Mouse (Mus musculus): Measurements from ENCODE around the gene Nploc4. TPM values are rescaled to one million over a fixed set of nuclear protein-coding genes. Genes with fewer than 3 reads are reported as not detected.

Nploc4 gene
- total RNA-seq, 2 experiments from 2014 or later = 63.8 to 66.2 TPM

GRCm38 (mm10) chr11:120344310-120344920 is 93.1 kb downstream of the Nploc4 start:
- intact Hi-C loops (cut with DNase I) = no loop called here
- no peak for DNase-seq

- no peak for DNase-seq
- intact Hi-C loops (cut with DNase I) = no loop called here
These were observed 93.8 kb downstream of the Nploc4 start for GRCm38 (mm10) chr11:120343519-120344309.

GRCm38 (mm10) chr11:120342656-120343160 is 94.8 kb downstream of the Nploc4 start:
- intact Hi-C loops (cut with DNase I) = no loop called here
- DNase-seq = no peak

- intact Hi-C loops (cut with DNase I) = no loop called here
- DNase-seq = no peak
These were observed 95.8 kb downstream of the Nploc4 start for GRCm38 (mm10) chr11:120341661-120342060.

- DNase-seq = no peak
- intact Hi-C loops (cut with DNase I) = no loop called here
These were observed 97.5 kb downstream of the Nploc4 start for GRCm38 (mm10) chr11:120339978-120340513.

GRCm38 (mm10) chr11:120338786-120339185 is 98.7 kb downstream of the Nploc4 start:
- intact Hi-C loops (cut with DNase I) = no loop called here

GRCm38 (mm10) chr11:120337447-120337846 is 100.1 kb downstream of the Nploc4 start:
- DNase-seq = no peak
- intact Hi-C loops (cut with DNase I) = no loop called here

More at GRCm38 (mm10) chr11:120338786-120339185, 98.7 kb downstream of the Nploc4 start:
- DNase-seq = no peak

GRCm38 (mm10) chr11:120335431-120336021 is 102.0 kb downstream of the Nploc4 start:
- peak; percentile 60 for DNase-seq
- intact Hi-C loops (cut with DNase I) = no loop called here

Small RNA genes lying within 50 kb of the gene (microRNA-seq; reads per million reads assigned to microRNA genes)
- gene Gm23419 (not detected), gene Mir6935 (9.9 reads per million, percentile 26 among the genes with 10 or more reads in this experiment)

Other genes with a start within 250 kb of the Nploc4 start
- 10 to 100 TPM; 36.5 to 39.5 TPM for gene Bahcc1, start 204.8 kb downstream of the Nploc4 start, total RNA-seq (2021)
- gene Actg1, start 89.2 kb downstream of the Nploc4 start, total RNA-seq (2021) = 1,000 to 10,000 TPM; 3,514 to 3,537 TPM
- under 1 TPM; 0.42 to 0.44 TPM for gene Fscn2, start 76.2 kb downstream of the Nploc4 start, total RNA-seq (2021)
- gene Faap100, start 58.9 kb downstream of the Nploc4 start, total RNA-seq (2021) = 100 to 1,000 TPM in 1 of 2 experiments, 10 to 100 TPM in 1; 94.5 to 100 TPM
- 10 to 100 TPM in 1 of 2 experiments, under 1 TPM in 1; 0.77 to 13.3 TPM for gene Tspan10, start 4.9 kb upstream of the Nploc4 start, total RNA-seq (2021)
- gene Pde6g, start 15.8 kb upstream of the Nploc4 start, total RNA-seq (2021) = under 1 TPM; 0.22 to 0.32 TPM
- 1 to 10 TPM; 7.9 to 9.6 TPM for gene Oxld1, start 20.4 kb upstream of the Nploc4 start, total RNA-seq (2021)
- gene Ccdc137, start 20.4 kb upstream of the Nploc4 start, total RNA-seq (2021) = 10 to 100 TPM; 21.2 to 24.6 TPM
- gene Arl16, start 29.9 kb upstream of the Nploc4 start, total RNA-seq (2021) = 10 to 100 TPM; 43.9 to 46.0 TPM
- 10 to 100 TPM; 74.4 to 74.5 TPM for gene Mrpl12, start 46.9 kb upstream of the Nploc4 start, total RNA-seq (2021)
- gene Slc25a10, start 54.1 kb upstream of the Nploc4 start, total RNA-seq (2021) = 10 to 100 TPM; 27.2 to 27.6 TPM
- gene Gcgr, start 93.0 kb upstream of the Nploc4 start, total RNA-seq (2021) = under 1 TPM in 1 of 2 experiments, not detected in 1; 0.18 TPM
- 100 to 1,000 TPM; 105 to 113 TPM for gene Mcrip1, start 112.0 kb upstream of the Nploc4 start, total RNA-seq (2021)
- gene Ppp1r27, start 113.4 kb upstream of the Nploc4 start, total RNA-seq (2021) = not detected
- gene P4hb, start 135.5 kb upstream of the Nploc4 start, total RNA-seq (2021) = 100 to 1,000 TPM; 187 to 203 TPM
- gene Arhgdia, start 143.9 kb upstream of the Nploc4 start, total RNA-seq (2021) = 100 to 1,000 TPM; 351 to 368 TPM
- gene Alyref, start 160.7 kb upstream of the Nploc4 start, total RNA-seq (2021) = 100 to 1,000 TPM; 111 to 113 TPM
- gene Anapc11, start 160.7 kb upstream of the Nploc4 start, total RNA-seq (2021) = 100 to 1,000 TPM; 113 to 115 TPM
- 1 to 10 TPM in 1 of 2 experiments, not detected in 1; 1.4 TPM for gene Npb, start 170.8 kb upstream of the Nploc4 start, total RNA-seq (2021)
- 100 to 1,000 TPM; 144 to 168 TPM for gene Pcyt2, start 180.2 kb upstream of the Nploc4 start, total RNA-seq (2021)
- 10 to 100 TPM; 37.5 to 38.0 TPM for gene Sirt7, start 187.5 kb upstream of the Nploc4 start, total RNA-seq (2021)
- gene Mafg, start 195.9 kb upstream of the Nploc4 start, total RNA-seq (2021) = 10 to 100 TPM; 83.3 to 85.8 TPM
- gene Pycr1, start 206.1 kb upstream of the Nploc4 start, total RNA-seq (2021) = 1 to 10 TPM; 6.1 to 8.3 TPM
- gene Myadml2, start 210.4 kb upstream of the Nploc4 start, total RNA-seq (2021) = 1 to 10 TPM; 1.0 to 2.9 TPM
- 1 to 10 TPM; 4.7 to 7.8 TPM for gene Notum, start 223.5 kb upstream of the Nploc4 start, total RNA-seq (2021)
- 10 to 100 TPM; 79.1 TPM for gene Aspscr1, start 235.3 kb upstream of the Nploc4 start, total RNA-seq (2021)